Mouse (Mus musculus) liver, embryonic 13.5 days (tissue): ENCODE measurements around the gene B020031M17Rik. TPM values are rescaled to one million over a fixed set of nuclear protein-coding genes. Genes with fewer than 3 reads are reported as not detected.
"Not testable (repeated sequence)": the region's sequence is repeated elsewhere in the genome, so short reads cannot be mapped to it uniquely, and the experiment has no call there.

Experiments
- ATAC-seq: fragments of 200-750 bp; cut with Nextera tagmentation; 2 replicates; pipeline ENCODE4 v1.8.0; 2017; ENCODE audit warnings: low read depth, mild to moderate bottlenecking, moderate number of reproducible peaks, moderate library complexity
- DNase-seq: peaks from one replicate; pipeline ENCODE4 v3.0.0; 2022
- H3K27ac ChIP-seq: fragments of 300-500 bp; sonication (generic); 2 replicates; pipeline ENCODE4 v1.5.1; 2015; ENCODE audit warnings: moderate library complexity, mild to moderate bottlenecking, inconsistent platforms
- H3K27me3 ChIP-seq: fragments of 300-500 bp; sonication (generic); 2 replicates; pipeline ENCODE4 v1.6.1; 2015; ENCODE audit warnings: mild to moderate bottlenecking, inconsistent platforms
- H3K36me3 ChIP-seq: fragments of 300-500 bp; sonication (generic); 2 replicates; pipeline ENCODE4 v1.6.1; 2015; ENCODE audit warnings: mild to moderate bottlenecking, inconsistent platforms
- H3K4me1 ChIP-seq: fragments of 300-500 bp; sonication (generic); replicated peaks from 2 replicates; pipeline ENCODE4 v1.6.1; 2015; ENCODE audit warnings: inconsistent platforms
- H3K4me2 ChIP-seq: fragments of 300-500 bp; sonication (generic); 2 replicates; pipeline ENCODE4 v1.6.1; 2015; ENCODE audit warnings: inconsistent platforms, mild to moderate bottlenecking, moderate library complexity
- H3K4me3 ChIP-seq: fragments of 300-500 bp; sonication (generic); replicated peaks from 2 replicates; pipeline ENCODE4 v1.5.1; 2015; ENCODE audit warnings: mild to moderate bottlenecking, inconsistent platforms
- H3K9ac ChIP-seq: fragments of 300-500 bp; sonication (generic); 2 replicates; pipeline ENCODE4 v1.6.1; 2015; ENCODE audit warnings: mild to moderate bottlenecking, inconsistent platforms
- H3K9me3 ChIP-seq: fragments of 300-500 bp; sonication (generic); replicated peaks from 2 replicates; pipeline ENCODE4 v1.6.1; 2016; ENCODE audit warnings: inconsistent platforms
- WGBS: fragments of 180-500 bp; shearing (Covaris S2); methylation state at CpG from one replicate; pipeline ENCODE4 v1.1.7; 2015; ENCODE audit not compliant: insufficient replicate concordance; 5-methylcytosine and 5-hydroxymethylcytosine counted together
- polyA plus RNA-seq: library from polyadenylated mRNA; unstranded; fragments of >200 nt; fragmentation: Nextera tagmentation; extraction: Ambion mirVana; gene quantifications from 2 replicates; pipeline ENCODE4 v1.2.1, GENCODE M21; 2015

Gene B020031M17Rik
- polyA plus RNA-seq: not detected in 2 replicates

DNA sequence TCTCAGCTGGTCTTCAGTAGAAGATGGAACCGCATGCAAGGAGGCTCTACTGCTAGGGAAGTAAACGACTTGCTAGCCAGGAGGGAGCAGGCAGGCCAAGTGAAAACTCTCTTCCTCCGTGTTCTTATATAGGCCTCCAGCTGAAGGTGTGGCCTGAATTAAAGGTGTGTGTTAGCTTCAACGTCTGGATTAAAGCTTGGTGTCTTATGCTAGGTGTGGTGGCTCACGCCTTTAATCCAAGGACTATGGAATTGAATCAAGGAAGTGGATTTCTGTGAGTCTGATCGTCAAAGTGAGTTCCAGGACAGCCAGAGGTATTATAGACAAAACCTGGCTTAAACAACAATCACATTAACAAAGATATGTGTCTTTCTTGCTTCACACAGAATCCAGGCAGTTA lies at the start of gene B020031M17Rik:
Gene B020031M17Rik (minus strand): TSS at position 101 of the 400 bp plus-strand sequence.
- not testable (repeated sequence) for H3K36me3 ChIP-seq, H3K27me3 ChIP-seq, H3K4me2 ChIP-seq, H3K9ac ChIP-seq, H3K9me3 ChIP-seq, H3K27ac ChIP-seq, H3K4me1 ChIP-seq, DNase-seq, H3K4me3 ChIP-seq, ATAC-seq
- WGBS: 52% methylated on average over 3 of the region's 6 CpGs

DNA sequence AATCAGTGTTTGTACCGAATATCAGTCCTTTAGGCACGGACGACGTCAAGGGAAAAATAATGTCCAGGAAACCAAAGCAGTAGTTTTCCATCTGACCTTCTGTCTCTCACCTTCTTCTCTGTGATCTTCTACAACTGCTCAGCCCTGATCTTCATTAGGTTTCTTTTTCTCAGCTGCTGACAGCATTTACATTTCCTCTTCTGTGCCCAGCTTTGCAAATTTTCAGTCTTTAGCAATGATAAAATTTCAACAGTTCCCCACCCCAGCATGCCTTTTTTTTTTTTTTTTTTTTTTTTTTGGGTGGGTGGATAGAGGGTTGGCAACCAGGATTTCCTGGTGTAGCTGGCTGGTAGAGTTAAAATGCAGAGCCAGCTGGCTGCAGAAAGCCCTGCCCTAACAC lies 48.6 kb upstream of the B020031M17Rik start:
- H3K4me2 ChIP-seq, DNase-seq, H3K4me3 ChIP-seq, H3K27ac ChIP-seq, H3K9me3 ChIP-seq, ATAC-seq, H3K36me3 ChIP-seq, H3K9ac ChIP-seq, H3K4me1 ChIP-seq, H3K27me3 ChIP-seq: not testable (repeated sequence)
- WGBS: no CpG with 5 or more reads among the region's 4 CpGs

DNA sequence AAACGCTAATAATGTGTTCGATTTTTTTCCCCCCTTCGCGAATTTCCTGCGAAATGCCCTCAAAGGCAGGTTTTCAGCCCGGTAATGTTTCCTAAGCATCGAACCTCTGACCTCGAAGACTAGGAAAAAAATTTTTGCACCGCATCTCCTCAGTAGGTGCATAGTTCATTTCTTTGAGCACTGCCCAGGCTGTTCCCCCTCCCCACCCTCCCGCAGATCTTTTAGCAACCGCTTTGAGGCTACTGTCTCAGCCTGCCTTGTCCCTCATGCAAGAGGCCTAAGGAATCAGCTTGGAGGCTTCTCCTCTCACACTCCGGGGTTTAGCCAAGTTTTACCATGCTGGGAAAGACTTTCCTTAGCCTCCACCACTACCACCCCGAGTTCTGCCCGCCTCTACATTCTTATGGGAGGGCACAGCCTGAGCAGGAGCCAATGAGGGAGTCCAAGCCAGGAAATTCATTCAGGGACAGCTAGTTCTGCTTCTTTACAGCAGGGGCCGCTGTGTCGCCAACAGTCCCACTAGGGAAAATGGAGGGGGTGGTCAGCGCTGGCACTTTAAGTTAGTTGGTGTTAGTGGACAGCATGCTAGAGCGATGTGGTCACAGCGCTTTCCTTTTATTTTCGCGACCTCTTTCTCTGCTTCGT lies 48.0 kb upstream of the B020031M17Rik start:
- not testable (repeated sequence) for H3K4me1 ChIP-seq, H3K9me3 ChIP-seq, H3K9ac ChIP-seq, H3K4me2 ChIP-seq, H3K36me3 ChIP-seq, H3K4me3 ChIP-seq, ATAC-seq, DNase-seq, H3K27ac ChIP-seq, H3K27me3 ChIP-seq
- WGBS: no CpG with 5 or more reads among the region's 22 CpGs

DNA sequence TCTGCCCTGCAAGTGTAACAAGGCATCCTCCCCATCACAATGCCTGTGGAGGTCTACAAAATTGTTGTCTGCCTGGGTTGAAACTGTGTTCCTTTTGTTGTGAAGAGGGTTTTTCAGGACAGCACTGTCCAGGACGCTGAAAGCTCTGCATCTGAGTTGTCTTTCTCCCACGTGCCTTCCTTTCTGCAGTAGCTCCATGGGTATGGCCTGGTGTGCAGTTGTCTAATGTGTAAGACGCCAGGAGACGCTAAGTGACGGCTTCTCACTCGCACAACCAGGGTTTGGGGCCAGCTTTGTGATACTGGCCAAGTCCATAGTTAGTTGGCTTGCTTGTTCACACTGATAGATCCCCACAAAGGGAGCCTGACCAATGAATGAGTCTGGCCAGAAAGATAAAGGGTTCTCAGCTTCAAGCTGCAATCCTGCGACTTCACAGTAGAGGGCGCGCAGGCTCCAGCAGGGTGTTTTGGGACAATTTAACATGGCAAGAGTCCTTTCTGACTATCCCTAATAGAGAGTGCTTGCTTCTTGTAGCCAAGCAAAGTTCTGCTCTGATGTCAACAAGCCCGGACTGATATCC lies 41.4 kb upstream of the B020031M17Rik start:
- not testable (repeated sequence) for H3K4me2 ChIP-seq, ATAC-seq, DNase-seq, H3K4me3 ChIP-seq, H3K9me3 ChIP-seq, H3K27ac ChIP-seq, H3K27me3 ChIP-seq, H3K36me3 ChIP-seq, H3K4me1 ChIP-seq, H3K9ac ChIP-seq
- WGBS: no CpG with 5 or more reads among the region's 10 CpGs

DNA sequence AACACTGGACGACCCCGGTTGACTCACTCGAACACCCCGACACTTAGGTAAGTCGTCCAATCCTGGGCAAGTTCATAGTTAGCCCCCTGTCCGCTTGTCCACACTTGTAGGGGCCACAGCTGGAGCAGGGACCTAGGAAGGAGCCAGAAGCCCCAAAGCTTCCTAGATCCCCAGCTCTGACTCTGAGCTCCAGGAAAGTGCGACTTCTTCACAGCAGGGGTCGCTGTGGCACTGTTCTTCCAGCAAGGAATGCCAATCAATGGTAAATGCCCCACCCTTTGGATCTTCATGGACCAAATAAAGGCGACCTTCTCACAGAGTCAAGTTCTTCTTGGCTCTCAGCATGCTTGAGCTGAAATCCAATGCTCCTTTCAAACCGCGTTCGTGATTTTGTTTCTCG lies 40.7 kb upstream of the B020031M17Rik start:
- not testable (repeated sequence) for H3K36me3 ChIP-seq, H3K9me3 ChIP-seq, H3K9ac ChIP-seq, H3K4me1 ChIP-seq, ATAC-seq, H3K4me2 ChIP-seq, DNase-seq, H3K27ac ChIP-seq, H3K4me3 ChIP-seq, H3K27me3 ChIP-seq
- WGBS: no CpG with 5 or more reads among the region's 13 CpGs

DNA sequence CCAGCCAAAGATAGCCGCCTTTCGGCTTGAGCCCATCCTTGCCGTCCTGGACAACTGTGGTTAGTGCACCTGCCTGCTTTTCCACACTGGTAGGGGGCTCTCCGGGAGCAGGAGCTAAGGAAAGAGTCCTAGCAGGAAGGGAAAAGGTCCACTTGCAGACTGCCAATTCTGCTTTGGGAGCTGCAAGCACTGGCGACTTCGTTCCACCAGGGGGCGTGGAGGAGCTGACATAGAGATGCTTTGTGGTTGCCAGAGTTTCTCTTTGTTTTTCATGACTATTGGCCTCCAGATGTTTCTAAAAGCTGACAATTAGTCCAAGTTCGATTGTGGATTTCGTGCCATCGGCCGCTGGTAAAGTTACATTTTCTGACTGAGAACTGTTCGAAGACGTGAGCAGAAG lies 18.6 kb upstream of the B020031M17Rik start:
- H3K4me2 ChIP-seq, H3K9ac ChIP-seq, H3K9me3 ChIP-seq, H3K4me1 ChIP-seq, H3K36me3 ChIP-seq, H3K4me3 ChIP-seq, H3K27ac ChIP-seq, H3K27me3 ChIP-seq, DNase-seq, ATAC-seq: not testable (repeated sequence)
- WGBS: no CpG with 5 or more reads among the region's 13 CpGs

DNA sequence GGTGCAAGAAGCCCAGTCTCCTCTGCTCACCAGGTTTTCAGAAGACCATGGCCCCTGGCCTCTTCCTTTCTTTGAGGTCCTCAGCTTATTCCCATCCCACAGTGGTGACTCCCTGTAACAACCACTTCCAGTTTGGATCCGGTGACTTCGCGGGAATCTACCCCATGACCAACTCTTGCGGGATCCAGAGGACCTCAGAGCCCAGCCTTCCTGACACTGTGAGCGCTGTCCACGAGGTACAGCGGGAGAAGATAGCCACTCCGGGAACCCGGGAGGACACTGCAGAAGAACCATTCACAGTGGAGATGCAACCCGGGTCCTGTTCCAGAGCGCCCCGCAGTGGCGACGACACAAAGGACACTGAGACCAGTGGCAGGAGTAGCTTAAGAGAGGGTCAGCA lies 17.6 kb upstream of the B020031M17Rik start:
- H3K4me1 ChIP-seq, ATAC-seq: not testable (repeated sequence)
- WGBS: no CpG with 5 or more reads among the region's 14 CpGs

DNA sequence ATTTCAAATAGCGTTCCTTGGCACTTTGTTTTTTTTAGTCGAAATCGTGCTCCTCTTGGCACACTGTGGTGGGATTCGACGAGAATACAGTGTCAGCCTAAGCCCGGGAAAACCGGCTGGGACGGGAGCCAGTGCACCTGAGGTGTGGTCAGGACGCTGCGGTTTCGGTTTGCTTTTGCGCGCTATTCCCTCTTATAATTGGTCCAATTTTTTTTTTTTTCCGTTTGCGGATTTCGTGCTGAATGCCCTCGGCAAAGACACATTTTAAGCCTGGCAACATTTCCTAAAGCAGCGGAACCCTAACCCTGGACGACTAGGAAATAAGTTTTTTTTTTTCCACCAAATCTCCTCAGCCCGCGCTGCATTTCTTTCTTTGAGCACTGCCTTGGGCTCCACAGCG lies 15.4 kb upstream of the B020031M17Rik start:
- H3K9me3 ChIP-seq, H3K36me3 ChIP-seq, H3K27ac ChIP-seq, H3K9ac ChIP-seq, DNase-seq, ATAC-seq, H3K27me3 ChIP-seq, H3K4me1 ChIP-seq: not testable (repeated sequence)
- Histone ChIP-seq H3K4me3 (peak overlapping the region; percentile 27), H3K4me2 (peak overlapping the region; percentile 37)
- WGBS: under 1% methylated on average over 21 of the region's 22 CpGs

More for the DNA sequence above, 17.6 kb upstream of the B020031M17Rik start:
- DNase-seq, H3K9ac ChIP-seq, H3K27ac ChIP-seq, H3K36me3 ChIP-seq, H3K4me2 ChIP-seq, H3K27me3 ChIP-seq, H3K4me3 ChIP-seq, H3K9me3 ChIP-seq: not testable (repeated sequence)

DNA sequence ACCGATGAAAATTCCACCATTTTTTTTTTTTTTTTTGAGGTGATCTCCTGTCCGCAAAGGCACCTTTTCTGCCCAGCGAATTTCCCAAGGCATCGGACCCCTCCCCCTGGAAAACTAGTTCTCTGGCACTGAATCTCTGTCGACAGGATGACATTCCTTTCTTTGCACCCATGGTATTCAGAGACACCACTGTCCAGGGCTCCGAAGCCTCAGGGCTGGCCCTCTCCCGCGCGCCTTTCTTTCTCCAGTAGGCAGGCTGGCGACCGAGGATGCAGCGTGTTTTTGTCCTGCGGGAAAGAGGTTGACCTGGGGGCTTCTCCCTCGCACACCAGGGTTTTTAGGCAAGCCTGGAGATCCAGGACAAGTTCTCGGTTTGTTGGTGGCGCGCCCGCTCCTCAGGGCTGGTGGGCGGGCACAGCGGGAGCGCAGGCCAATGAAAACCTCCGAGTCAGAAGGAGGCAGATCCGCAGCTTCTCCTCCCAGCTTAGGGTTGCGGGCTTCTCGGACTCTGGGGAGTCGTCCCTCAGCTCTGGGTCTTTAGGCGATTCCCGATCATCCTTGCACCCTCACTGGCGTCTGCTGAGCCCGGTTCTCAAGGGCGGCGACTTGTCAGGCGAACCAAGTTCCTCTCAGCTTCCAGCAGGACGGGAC lies 14.8 kb upstream of the B020031M17Rik start:
- not testable (repeated sequence) for DNase-seq, H3K27ac ChIP-seq, H3K9ac ChIP-seq, H3K9me3 ChIP-seq, H3K36me3 ChIP-seq, H3K27me3 ChIP-seq, H3K4me1 ChIP-seq
- 0 out of 2 replicates have a peak, but pooled peaks have one; percentile 34 for ATAC-seq
- Histone ChIP-seq H3K4me2 (peak overlapping the region; percentile 37; the same call in 1 of the 2 replicates), H3K4me3 (peak overlapping the region; percentile 27)
- 1% methylated on average over 14 of the region's 34 CpGs for WGBS

DNA sequence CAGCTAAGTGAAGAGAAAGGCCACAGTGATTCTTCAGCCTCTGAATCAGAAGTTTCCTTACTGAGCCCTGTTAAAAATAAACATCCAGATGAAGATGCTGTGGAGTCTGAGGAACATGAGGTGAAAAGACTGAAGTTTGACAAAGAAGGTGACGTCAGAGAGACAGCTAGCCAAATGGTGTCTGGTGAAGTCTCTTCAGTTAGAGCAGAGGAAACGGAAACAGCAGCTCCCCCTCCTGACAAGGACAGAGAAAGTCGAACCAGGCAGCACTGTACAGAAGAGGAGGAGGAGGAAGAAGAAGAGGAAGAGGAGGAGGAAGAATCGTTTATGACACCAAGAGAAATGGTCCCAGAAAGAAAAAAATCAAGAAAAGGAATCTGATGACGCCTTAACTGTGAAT lies 12.2 kb upstream of the B020031M17Rik start:
- H3K4me1 ChIP-seq, H3K27ac ChIP-seq, H3K9ac ChIP-seq, H3K27me3 ChIP-seq, DNase-seq, ATAC-seq, H3K4me2 ChIP-seq, H3K9me3 ChIP-seq, H3K36me3 ChIP-seq, H3K4me3 ChIP-seq: not testable (repeated sequence)
- no CpG with 5 or more reads among the region's 5 CpGs for WGBS

DNA sequence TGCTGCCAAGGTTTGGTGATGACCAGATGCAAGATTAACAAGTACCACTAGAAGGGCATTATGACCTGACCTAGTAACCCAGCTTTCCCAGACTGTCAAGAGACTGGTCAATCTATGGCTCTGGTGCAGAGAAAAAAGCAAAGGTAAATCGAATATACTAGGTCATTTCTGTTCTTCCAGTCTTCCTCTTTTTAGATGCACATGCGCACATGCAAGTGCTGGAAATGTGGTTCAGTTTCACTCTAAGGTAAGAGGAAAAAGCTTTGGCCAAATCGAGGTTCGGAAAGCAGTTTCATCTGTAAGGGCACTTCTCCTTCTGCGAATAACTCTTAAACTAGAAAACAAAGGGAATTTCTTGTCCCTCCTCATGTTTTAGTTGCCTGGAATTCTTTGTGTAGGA lies 5.0 kb upstream of the B020031M17Rik start:
- H3K27ac ChIP-seq, H3K9me3 ChIP-seq, H3K4me2 ChIP-seq, H3K27me3 ChIP-seq, ATAC-seq, DNase-seq, H3K4me3 ChIP-seq, H3K36me3 ChIP-seq, H3K4me1 ChIP-seq, H3K9ac ChIP-seq: not testable (repeated sequence)
- WGBS: no CpG with 5 or more reads among the region's 5 CpGs
